Mouse (Mus musculus) liver, embryonic 14.5 days (tissue): ENCODE measurements around the gene Mrpl34.
A peak's percentile ranks its signal among the peaks of the same experiment; 100 is the strongest.

ENCODE experiments used
- CTCF ChIP-seq: IDR thresholded peaks from 2 replicates; pipeline ENCODE4 v1.5.1; 2016; ENCODE audit warnings: antibody characterized with exemption, low read depth, control low read depth
- EP300 ChIP-seq: IDR thresholded peaks from 2 replicates; pipeline ENCODE4 v1.6.1; 2016; ENCODE audit warnings: antibody characterized with exemption, low read depth

- TF ChIP-seq CTCF, result peak; percentile 79
- TF ChIP-seq EP300, result no peak
Observed at GRCm38 (mm10) chr8:71477196-71477845, 12.6 kb downstream of the Mrpl34 start.
